Mouse (Mus musculus) layer of hippocampus, postnatal 36 days (tissue): ENCODE results near the gene Ppp6r3. TPM values are rescaled to one million over a fixed set of nuclear protein-coding genes. Genes with fewer than 3 reads are reported as not detected.

ENCODE experiments used
- DNase-seq, 2 experiments: peaks; one replicate each; pipeline ENCODE4 v3.0.0; 2022
- total RNA-seq, 2 experiments: library from RNA; stranded (reverse); gene quantifications; 2 replicates each; pipeline ENCODE4 v1.2.3; 2021

The Ppp6r3 gene
- total RNA-seq, 2 experiments from 2014 or later: 82.0 to 89.2 TPM

DNA sequence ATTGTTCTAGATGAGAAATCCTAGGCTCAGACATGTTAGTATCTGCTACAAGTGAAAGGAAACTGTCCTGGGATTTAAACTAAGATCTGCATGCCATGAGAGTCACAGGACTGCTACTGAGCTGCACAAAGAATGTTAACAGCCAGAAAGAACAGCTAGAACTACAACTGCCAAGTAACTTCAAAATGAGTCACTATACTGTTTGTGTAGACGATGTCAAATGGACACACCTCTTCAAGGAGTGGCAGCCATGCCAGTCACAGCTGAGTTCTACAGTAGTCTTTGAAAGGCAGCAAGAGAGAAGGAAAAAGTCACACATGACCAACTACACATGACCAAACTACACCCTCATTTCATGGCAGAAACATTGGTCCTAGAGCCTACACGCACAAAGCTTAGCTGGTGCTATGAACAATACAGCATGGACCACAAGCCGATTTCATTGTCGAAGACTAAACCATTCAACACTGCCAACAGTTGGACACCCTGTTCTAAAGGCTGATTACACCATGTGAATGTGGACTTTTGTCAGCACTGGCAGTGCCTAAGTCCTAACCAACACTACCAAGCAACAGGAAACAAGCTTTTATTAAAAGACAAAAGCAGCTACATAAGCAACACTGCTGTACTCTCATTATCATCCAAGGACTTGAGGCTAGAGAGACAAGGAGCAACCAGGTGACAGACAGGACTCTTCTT is 55.9 kb downstream of the Ppp6r3 start:
- DNase-seq: no peak

GRCm38 (mm10) chr19:3497216-3497615 is 78.3 kb downstream of the Ppp6r3 start:
- DNase-seq: no peak

DNA sequence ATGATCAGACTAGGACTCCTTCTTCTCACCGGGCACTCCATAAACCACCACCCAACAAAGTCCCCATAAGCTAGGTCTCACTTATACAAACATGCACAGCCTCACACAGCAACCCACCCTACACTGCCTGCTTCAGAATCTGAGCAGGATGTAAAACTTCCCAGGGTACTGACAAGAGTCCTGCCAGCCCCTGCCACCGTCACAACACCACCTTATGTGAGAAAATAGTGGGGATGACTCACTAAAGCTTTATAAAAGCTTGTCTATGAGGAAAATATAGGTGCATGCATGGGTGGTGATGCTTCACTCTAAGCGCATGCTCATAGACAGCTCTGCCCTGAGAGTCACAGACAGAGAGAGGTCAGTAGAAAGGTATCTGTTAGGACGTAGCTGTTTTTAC is 85.7 kb downstream of the Ppp6r3 start:
- no peak for DNase-seq

- no peak for DNase-seq
These were observed 92.7 kb downstream of the Ppp6r3 start for GRCm38 (mm10) chr19:3482831-3483230.

DNA sequence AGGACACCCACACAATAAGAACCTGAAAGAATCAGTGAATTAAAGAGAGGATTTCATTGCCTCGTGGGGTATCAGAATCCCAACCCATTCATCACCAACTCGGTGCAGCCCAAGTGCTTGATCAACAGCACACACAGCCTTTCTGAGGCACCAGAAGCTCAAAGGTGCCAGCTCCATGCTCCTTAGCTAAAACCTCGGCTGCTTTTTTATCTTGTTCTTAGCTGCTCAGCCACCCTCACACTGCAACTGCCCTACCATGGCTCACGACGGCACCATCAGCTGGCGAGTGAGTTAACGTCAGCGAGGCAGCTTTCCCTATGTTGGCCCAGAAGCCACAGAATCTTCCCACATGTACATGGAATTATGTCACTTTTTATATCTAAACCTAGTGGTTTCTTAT is 95.4 kb downstream of the Ppp6r3 start:
- peak in 1 of 2 experiments; percentile 28 for DNase-seq

- no peak for DNase-seq
These were observed 98.6 kb downstream of the Ppp6r3 start for GRCm38 (mm10) chr19:3476996-3477395.

DNA sequence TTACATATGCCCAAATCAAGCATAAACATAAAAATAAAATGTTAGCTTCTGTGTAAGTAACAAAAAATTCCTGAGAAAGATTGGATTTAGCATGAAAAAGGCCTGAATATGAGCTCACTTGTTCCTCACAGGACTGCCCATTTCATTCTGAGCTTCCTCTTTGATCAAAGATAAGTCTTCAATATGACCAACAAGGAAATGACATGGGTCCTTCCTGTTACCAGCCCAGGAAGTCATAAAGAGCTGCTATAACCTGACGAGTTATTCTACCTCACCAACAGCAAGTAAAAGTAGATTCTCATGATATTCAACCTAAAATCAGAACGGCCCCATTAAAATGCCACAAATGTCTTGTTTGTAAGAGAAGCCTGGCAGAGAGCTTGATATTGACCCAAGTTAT is 104.3 kb downstream of the Ppp6r3 start:
- DNase-seq: no peak

DNA sequence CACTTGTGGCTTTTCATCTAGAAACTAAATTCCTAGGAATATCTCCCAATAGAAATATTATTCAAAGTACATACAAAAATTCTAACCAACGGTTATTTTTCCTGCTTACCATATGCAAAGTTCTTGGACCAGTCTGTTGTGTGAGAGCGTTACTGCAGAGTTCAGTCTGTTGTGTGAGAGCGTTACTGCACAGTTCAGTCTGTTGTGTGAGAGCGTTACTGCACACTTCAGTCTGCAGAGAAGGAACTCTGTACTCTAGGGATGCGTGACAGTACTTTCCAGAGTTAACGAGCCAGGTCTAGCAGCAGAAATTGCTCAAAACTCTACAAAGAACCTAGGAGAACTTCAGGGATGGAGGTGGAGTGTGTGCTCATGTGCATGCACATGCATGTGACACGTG is 108.0 kb downstream of the Ppp6r3 start:
- no peak for DNase-seq

GRCm38 (mm10) chr19:3459986-3460385 is 115.6 kb downstream of the Ppp6r3 start:
- DNase-seq: no peak

DNA sequence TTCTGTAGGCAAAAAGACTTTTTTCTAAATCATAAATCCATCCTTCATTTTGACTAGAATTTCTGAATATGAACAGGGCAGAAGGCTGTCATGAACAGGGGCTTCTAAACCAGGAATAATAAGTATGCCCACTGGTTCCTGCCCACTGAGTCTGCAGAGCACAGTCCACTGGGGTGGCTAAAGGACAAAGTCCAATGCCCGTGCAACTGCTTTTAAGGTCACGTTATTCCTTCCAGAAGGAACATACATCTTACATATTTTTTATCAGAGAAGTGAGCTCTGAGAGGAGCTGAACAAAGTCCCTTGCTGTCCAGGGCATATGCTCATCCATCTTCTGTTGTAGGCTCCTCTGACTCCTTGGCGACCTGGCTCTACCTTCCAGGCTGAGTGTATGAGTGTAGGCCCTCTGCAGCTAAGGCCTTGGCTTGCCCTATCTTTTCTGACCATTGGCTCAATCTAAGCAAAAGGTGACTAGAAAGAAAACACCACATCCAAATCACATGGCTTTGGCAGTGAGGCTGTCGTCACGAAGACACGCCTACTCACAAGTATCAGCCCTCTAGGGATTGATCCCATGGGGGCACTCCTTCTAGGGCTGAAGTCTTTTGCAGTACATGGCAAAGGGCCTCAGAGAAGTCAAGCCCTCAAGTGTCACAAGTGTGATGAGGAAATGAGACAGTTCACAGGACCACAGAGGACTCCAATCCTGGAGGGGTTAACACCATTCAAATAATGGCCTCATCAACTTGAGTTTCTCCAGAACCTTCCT is 117.0 kb downstream of the Ppp6r3 start:
- DNase-seq: no peak

- DNase-seq: peak in 1 of 2 experiments; percentile 24
These were observed 117.8 kb downstream of the Ppp6r3 start for GRCm38 (mm10) chr19:3457700-3458099.

DNA sequence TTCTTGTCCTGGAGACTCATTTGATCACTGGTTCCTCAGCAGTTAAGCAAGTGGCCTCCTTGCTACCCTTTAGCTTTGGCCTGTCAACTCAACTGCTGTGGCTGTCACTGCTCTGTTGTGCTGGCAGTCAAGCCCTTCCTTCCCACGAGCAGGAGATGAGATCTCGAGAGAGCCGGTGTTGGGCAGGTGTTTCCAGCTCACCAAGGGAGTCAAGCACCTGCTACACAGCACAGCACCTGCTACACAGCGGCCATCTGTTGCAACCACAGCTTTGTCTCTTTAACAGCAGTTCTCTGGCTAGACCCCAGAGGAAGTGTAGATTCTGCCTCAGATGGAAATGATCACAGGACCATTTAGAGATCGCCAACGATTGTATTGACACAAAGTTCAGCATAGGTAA is 123.9 kb downstream of the Ppp6r3 start:
- no peak for DNase-seq

GRCm38 (mm10) chr19:3451170-3451569 is 124.4 kb downstream of the Ppp6r3 start:
- peak; percentile 61 to 70 for DNase-seq

GRCm38 (mm10) chr19:3450714-3451113 is 124.8 kb downstream of the Ppp6r3 start:
- DNase-seq: no peak

DNA sequence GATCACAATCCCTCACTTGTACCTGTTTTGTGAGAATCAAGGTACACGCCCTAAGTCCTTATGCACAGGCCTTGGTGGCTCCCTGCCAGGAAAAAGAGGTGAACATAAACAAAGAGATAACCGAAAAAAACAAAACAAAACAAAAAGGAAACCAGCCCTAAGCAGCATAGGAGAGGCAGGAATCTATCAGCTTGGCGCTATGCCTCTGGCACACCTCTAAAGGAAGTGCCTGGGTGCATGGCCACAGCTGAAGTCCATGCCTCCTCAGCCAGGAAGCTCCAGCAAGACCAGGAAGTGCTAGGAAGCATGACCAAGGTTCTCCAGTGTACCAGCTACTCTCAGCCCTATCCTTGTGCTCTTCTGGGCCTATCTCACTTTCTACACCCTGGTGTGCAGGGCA is 126.3 kb downstream of the Ppp6r3 start:
- no peak for DNase-seq

DNA sequence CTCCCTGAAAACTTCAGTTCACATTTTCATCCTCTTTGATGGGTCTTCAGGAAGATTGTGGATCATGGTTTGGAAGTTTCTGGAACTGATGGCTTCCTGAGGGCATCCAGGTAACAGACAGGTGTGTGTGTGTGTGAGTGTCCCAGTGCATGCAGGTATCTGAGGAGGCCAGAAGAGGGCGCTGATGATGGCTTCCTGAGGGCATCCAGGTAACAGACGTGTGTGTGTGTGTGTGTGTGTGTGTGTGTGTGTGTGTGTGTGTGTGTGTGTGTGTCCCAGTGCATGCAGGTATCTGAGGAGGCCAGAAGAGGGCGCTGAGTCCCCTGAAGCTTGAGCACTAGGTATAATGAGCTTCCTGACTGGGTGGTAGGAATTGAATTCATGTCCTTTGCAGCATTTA is 128.2 kb downstream of the Ppp6r3 start:
- no peak for DNase-seq

DNA sequence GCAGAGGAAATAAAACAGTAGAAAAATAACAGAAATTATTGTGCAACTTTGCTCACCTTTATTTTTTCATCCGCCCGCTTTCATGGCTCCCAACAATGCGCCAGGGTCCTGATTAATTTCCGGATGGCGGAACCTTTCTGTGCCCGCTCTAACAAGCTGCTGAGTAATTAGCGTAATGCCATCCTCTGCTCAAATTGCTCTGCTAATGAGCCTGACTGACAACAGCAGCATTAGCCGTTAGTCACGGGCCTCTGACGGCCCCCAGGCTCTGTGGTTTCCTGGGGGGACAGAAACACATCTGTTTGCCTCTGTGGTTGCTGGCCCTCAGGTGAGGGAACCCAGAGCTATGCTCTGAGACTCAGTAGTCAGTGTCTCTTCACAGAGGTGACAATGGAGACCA is 134.5 kb downstream of the Ppp6r3 start:
- DNase-seq: no peak

GRCm38 (mm10) chr19:3440667-3441066 is 134.9 kb downstream of the Ppp6r3 start:
- no peak for DNase-seq

GRCm38 (mm10) chr19:3437980-3438379 is 137.6 kb downstream of the Ppp6r3 start:
- DNase-seq: no peak

- DNase-seq: no peak
These were observed 138.7 kb downstream of the Ppp6r3 start for GRCm38 (mm10) chr19:3436840-3437239.

GRCm38 (mm10) chr19:3435824-3436223 is 139.7 kb downstream of the Ppp6r3 start:
- no peak for DNase-seq

GRCm38 (mm10) chr19:3434641-3435040 is 140.9 kb downstream of the Ppp6r3 start:
- DNase-seq: no peak

GRCm38 (mm10) chr19:3434124-3434523 is 141.4 kb downstream of the Ppp6r3 start:
- DNase-seq: no peak

- DNase-seq: no peak
These were observed 143.6 kb downstream of the Ppp6r3 start for GRCm38 (mm10) chr19:3431969-3432368.
